Mouse (Mus musculus) forelimb bud, embryonic 11.5 days (tissue): ENCODE measurements around the gene Mafb.

Experiments used
- DNase-seq: peaks from one replicate; pipeline ENCODE4 v3.0.0-alpha.2; 2012; ENCODE audit warnings: low read depth, low spot score

Gene Mafb

DNA sequence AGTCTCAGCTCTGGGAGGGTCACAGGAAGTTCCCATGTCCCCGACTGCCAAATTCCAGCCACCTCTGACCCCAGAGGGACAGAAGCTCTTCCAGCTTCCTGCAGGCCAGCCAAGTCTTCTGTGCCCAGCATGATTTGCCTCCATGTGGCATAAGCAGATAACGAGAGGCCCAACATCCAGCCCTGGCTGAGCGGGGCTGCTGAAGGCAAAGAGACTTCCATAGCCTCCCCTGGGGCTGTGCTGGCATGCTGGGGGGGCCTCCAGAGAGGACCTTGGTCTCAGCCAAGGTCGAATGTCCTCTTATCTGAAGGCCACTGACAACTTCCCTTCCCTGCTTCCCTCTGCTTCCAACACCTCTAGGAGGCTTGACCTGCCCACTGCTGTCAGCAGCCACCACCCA is 39.7 kb downstream of the Mafb start:
- no peak for DNase-seq

- DNase-seq: no peak
Measured at GRCm38 (mm10) chr2:160325105-160325644, 41.7 kb downstream of the Mafb start.

DNA sequence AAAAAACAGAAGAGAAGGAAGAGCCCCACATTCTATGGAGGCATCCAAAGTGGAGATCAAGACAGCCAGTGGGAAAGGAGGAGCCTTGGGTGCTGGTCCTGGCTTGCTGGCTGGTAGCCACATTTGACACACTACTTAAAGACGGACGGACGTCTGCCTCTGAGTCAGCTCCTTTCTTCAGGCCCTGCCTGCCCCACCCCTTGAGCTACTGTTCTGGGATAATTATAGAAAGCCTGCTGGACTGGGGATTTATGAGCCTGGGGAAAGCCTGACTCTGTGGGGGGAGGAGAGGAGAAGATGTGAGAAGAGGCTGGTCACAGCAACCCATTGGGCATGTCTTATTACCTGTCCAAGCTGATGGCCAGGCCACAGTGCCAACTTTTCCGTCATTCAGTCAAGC is 45.0 kb downstream of the Mafb start:
- no peak for DNase-seq

- DNase-seq: no peak
Measured at GRCm38 (mm10) chr2:160318255-160318654, 48.6 kb downstream of the Mafb start.
